Mouse (Mus musculus) liver, embryonic 14.5 days (tissue): ENCODE measurements around the gene Camkk2.

ENCODE experiments used
- CTCF ChIP-seq: IDR thresholded peaks from 2 replicates; pipeline ENCODE4 v1.5.1; 2016; ENCODE audit warnings: antibody characterized with exemption, low read depth, control low read depth
- EP300 ChIP-seq: IDR thresholded peaks from 2 replicates; pipeline ENCODE4 v1.6.1; 2016; ENCODE audit warnings: antibody characterized with exemption, low read depth

GRCm38 (mm10) chr5:122681276-122681675 lies 97.9 kb downstream of the Camkk2 start:
- 0 out of 2 replicates have a peak, but pooled peaks have one; percentile 13 for TF ChIP-seq CTCF
- no peak for TF ChIP-seq EP300
